Mouse (Mus musculus) megakaryocyte, embryonic 14.5 days (primary cell): ENCODE data around the gene Nceh1. TPM values are rescaled to one million over a fixed set of nuclear protein-coding genes. Genes with fewer than 3 reads are reported as not detected.

Source experiments
- H3K27me3 ChIP-seq: replicated peaks from 2 replicates; pipeline ENCODE3; 2012; ENCODE audit warnings: inconsistent platforms
- H3K36me3 ChIP-seq: replicated peaks from 2 replicates; pipeline ENCODE3; 2012; ENCODE audit warnings: low read length, inconsistent platforms, mixed read lengths
- H3K4me1 ChIP-seq: 2 replicates; pipeline ENCODE4 v1.6.1; 2012; ENCODE audit warnings: inconsistent platforms
- H3K4me3 ChIP-seq: replicated peaks from 2 replicates; pipeline ENCODE3; 2012; ENCODE audit warnings: moderate library complexity, mild to moderate bottlenecking, inconsistent platforms
- H3K9me3 ChIP-seq: 2 replicates; pipeline ENCODE4 v1.6.1; 2012; ENCODE audit warnings: inconsistent platforms
- FLI1 ChIP-seq: IDR thresholded peaks from 2 replicates; pipeline ENCODE4 v1.6.1; 2012; ENCODE audit warnings: low read length, inconsistent platforms, mixed read lengths
- GATA1 ChIP-seq: IDR thresholded peaks from 3 replicates; pipeline ENCODE4 v1.6.1; 2012; ENCODE audit warnings: mixed read lengths, low read length, inconsistent platforms, borderline replicate concordance
- polyA plus RNA-seq: library from polyadenylated mRNA; stranded (reverse); fragments of >175 nt; gene quantifications from 2 replicates; pipeline ENCODE4 v1.2.3, GENCODE M21; 2012; ENCODE audit warnings: low replicate concordance; ENCODE audit not compliant: insufficient read depth

The Nceh1 gene
- polyA plus RNA-seq, 1 experiment: 1.8 TPM

DNA sequence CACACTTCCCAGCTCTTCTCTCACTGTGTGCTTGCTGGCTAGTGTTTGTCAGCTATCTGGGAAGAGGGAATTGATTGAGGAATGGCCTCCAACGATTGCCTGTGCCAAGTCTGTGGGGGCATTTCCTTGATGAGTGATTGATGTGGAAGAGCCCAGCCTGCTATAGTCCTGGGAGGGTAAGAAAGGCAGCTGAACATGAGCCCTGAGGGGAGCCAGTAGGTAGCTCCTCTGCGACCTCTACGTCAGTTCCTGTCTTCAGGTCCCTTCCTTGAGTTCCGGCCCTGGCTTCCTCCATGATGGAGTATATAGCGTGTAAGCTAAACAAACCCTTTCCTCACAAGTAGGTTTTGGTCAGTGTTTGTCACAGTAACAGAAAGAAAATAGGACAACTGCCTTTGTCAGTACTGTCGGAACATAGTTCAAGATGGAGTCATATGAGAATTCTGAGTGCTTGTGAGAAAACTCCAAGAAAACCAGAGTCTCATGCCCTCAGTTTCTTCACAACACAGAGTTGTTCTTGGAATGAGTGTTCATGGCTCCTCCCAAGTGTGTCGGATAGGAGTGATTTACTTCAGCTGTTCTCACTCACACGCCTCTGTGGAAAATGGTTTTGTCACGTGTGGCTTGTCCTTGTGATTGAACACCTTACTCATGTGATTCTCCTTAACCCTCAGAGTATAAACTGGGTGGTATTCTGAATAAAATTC is 22.9 kb downstream of the Nceh1 start:
- H3K9me3 ChIP-seq: peaks cover 12% of the 10 kb centered on the region
- peaks cover 9% of the 10 kb centered on the region for H3K4me1 ChIP-seq
- no peaks in the 10 kb centered on the region for H3K36me3 ChIP-seq
- TF ChIP-seq GATA1: no peak
- TF ChIP-seq FLI1: no peak
- no peak overlapping the region for H3K4me3 ChIP-seq
- peaks cover 31% of the 10 kb centered on the region for H3K27me3 ChIP-seq

GRCm38 (mm10) chr3:27206221-27206560 is 23.4 kb downstream of the Nceh1 start:
- no peaks in the 10 kb centered on the region for H3K36me3 ChIP-seq
- TF ChIP-seq FLI1 (no peak), GATA1 (no peak)
- H3K4me3 ChIP-seq: no peak overlapping the region
- H3K4me1 ChIP-seq: peaks cover 9% of the 10 kb centered on the region
- peaks cover 12% of the 10 kb centered on the region for H3K9me3 ChIP-seq
- H3K27me3 ChIP-seq: peaks cover 31% of the 10 kb centered on the region

DNA sequence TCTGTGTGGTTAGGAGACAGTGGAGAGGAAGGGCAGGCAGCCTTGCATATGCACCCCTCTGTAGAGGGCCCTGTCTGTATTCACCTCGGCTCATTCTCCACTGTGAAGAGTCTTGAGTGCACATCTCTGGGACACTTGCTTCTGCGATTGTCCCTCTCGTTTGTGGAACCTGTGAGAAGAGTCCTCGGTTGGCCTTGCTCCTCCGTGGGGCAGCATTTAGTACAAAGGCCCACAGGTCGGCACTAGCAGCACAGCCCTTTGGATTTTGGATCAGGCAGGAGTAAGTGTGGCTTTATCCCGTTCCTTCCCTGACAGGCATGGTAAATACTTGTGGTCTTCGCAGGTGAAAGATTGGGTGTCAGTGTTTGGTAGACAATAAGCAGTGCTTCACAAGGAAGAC is 23.8 kb downstream of the Nceh1 start:
- Histone ChIP-seq H3K9me3 (peaks cover 12% of the 10 kb centered on the region), H3K4me1 (peaks cover 9% of the 10 kb centered on the region), H3K4me3 (no peak overlapping the region), H3K27me3 (peaks cover 34% of the 10 kb centered on the region), H3K36me3 (no peaks in the 10 kb centered on the region)
- TF ChIP-seq GATA1 (no peak), FLI1 (no peak)

DNA sequence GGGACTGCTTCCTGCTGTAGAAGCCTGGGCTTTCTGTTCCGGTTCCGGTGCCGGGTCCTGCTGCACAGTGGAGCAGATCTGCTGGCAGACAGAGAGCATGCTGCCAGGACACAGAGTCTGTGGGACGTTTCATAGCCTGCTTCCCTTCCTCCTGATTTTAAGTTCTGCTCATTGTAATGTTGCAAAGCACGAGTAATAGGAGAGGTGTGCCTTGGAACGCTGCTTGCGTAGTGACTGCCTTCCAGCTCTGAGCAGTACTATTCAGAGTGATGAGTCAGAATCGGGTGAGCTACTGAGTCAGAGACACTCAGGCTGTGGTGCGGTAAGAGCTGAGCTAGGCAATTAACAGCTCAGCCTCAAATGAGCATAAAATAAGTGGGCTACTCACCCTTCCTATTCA is 26.9 kb downstream of the Nceh1 start:
- Histone ChIP-seq H3K4me3 (peak overlapping the region; percentile 59), H3K27me3 (peaks cover 35% of the 10 kb centered on the region), H3K9me3 (peaks cover 12% of the 10 kb centered on the region), H3K4me1 (peaks cover 9% of the 10 kb centered on the region), H3K36me3 (no peaks in the 10 kb centered on the region)
- no peak for TF ChIP-seq GATA1
- TF ChIP-seq FLI1: no peak

DNA sequence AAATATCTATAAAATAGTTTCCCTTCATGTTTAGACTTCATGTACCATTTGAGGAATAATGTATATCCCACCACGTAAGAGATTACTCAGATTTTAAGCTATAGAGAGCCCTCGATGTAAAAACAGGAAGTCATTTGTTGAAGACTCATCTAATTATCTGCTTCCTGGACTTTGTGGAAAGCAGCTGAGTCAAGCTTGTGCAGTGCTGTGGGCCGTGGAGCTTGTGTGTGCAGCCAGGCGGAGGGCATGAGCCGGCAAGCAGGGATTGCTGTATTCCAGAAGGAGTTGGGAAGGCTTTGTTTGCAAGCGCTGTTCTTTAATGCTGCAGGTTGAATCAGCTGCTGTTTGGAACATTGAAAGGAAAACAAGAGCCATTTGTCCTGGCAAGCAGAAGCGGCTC is 27.5 kb downstream of the Nceh1 start:
- H3K9me3 ChIP-seq: peaks cover 15% of the 10 kb centered on the region
- peaks cover 29% of the 10 kb centered on the region for H3K27me3 ChIP-seq
- H3K36me3 ChIP-seq: no peaks in the 10 kb centered on the region
- TF ChIP-seq FLI1 (no peak), GATA1 (no peak)
- H3K4me3 ChIP-seq: peak overlapping the region; percentile 38
- H3K4me1 ChIP-seq: peaks cover 9% of the 10 kb centered on the region

DNA sequence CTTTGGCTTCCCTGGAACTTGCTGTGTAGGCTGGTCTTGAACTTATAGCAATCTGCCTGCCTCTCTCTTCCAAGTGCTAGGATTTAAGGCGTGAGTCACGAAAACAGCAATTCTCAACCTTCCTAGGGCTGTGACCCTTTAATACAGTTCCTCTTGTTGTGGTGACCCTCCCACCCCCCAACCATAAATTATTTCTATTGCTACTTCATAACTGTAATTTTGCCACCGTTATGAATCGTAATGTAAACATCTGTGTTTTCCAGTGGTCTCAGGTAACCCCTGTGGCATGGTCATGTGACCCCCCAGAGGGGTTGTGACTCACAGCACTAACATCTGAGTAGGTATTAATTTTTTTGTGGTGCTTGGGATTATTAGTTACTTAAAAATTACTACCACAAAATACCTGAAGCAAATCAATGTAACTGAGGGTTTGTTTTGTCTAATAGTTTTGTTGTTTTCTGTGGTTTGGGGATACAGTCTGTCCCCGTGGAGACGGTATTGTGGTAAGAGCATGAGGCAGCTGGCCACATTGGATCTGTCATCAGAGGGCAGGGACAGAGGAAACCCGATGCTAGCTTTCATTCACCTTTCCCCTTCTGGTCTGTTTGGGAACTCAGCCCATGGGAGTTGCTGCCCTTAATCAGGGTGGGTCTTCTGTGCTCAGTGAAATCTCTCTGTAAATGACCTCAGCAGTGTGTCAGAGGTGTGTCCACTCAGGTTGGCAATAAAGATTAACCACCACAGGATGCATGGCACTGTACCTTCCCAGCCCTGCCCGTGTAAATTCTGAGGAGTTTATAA is 31.5 kb downstream of the Nceh1 start:
- Histone ChIP-seq H3K9me3 (peaks cover 8% of the 10 kb centered on the region), H3K36me3 (no peaks in the 10 kb centered on the region), H3K4me1 (peaks cover 9% of the 10 kb centered on the region), H3K4me3 (no peak overlapping the region), H3K27me3 (peaks cover 19% of the 10 kb centered on the region)
- TF ChIP-seq GATA1: no peak
- TF ChIP-seq FLI1: no peak

DNA sequence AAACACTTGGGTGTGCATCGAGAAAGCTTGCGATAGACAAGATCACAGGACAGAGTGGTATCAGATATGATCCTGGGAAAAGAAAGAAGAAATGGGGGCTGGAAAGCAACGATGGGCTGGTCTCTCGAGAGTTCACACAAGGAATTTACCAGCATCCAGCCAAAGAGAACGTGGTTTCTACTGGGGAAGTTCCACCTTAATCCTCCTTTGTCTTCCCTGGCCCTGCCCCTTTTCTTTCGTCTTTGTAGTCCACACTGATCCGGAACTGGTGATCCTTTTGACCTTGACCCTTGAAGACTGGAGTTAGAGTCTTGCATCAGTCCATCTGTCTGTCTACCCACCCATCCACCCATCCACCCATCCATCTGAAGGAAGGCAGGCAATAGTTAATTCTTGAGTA is 34.6 kb downstream of the Nceh1 start:
- peaks cover 7% of the 10 kb centered on the region for H3K27me3 ChIP-seq
- no peak overlapping the region for H3K4me3 ChIP-seq
- TF ChIP-seq FLI1: no peak
- TF ChIP-seq GATA1: no peak
- no peaks in the 10 kb centered on the region for H3K4me1 ChIP-seq
- 0 out of 2 replicates have a peak, but pooled peaks cover 3% of the 10 kb centered on the region for H3K9me3 ChIP-seq
- no peaks in the 10 kb centered on the region for H3K36me3 ChIP-seq

DNA sequence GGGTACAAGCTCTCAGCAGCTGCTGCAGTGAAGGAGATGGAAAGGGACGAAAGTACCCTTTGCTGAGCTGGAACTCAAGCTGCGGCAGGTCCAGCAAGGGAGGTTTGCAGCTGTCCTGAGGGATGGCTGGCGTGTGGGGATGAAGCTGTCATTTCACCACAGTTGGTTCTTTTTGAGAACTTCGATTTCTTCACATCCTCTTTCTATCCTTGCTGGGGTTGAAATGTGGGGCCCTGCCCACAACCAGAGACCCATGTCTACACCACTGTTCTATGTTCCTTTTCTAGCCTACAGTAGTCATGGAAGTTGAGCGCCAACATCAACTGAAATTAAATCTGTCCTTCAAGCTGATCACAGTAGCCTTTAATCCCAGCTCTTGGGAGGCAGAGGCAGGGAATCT is 35.8 kb downstream of the Nceh1 start:
- Histone ChIP-seq H3K36me3 (peaks cover 11% of the 10 kb centered on the region), H3K4me1 (no peaks in the 10 kb centered on the region), H3K27me3 (peaks cover 2% of the 10 kb centered on the region), H3K4me3 (peak overlapping the region; percentile 51), H3K9me3 (0 out of 2 replicates have a peak, but pooled peaks cover 3% of the 10 kb centered on the region)
- TF ChIP-seq FLI1 (no peak), GATA1 (no peak)

GRCm38 (mm10) chr3:27222052-27222451 is 39.3 kb downstream of the Nceh1 start:
- TF ChIP-seq GATA1: no peak
- no peak for TF ChIP-seq FLI1
- Histone ChIP-seq H3K9me3 (peaks cover 2% of the 10 kb centered on the region; the same call in 1 of the 2 replicates), H3K4me3 (no peak overlapping the region), H3K36me3 (peaks cover 11% of the 10 kb centered on the region), H3K4me1 (no peaks in the 10 kb centered on the region), H3K27me3 (peaks cover 2% of the 10 kb centered on the region)

GRCm38 (mm10) chr3:27222488-27222887 is 39.7 kb downstream of the Nceh1 start:
- peaks cover 2% of the 10 kb centered on the region; the same call in 1 of the 2 replicates for H3K9me3 ChIP-seq
- no peak overlapping the region for H3K4me3 ChIP-seq
- no peaks in the 10 kb centered on the region for H3K4me1 ChIP-seq
- TF ChIP-seq GATA1 (no peak), FLI1 (no peak)
- peaks cover 2% of the 10 kb centered on the region for H3K27me3 ChIP-seq
- peaks cover 11% of the 10 kb centered on the region for H3K36me3 ChIP-seq
